In the genomic region with DNA sequence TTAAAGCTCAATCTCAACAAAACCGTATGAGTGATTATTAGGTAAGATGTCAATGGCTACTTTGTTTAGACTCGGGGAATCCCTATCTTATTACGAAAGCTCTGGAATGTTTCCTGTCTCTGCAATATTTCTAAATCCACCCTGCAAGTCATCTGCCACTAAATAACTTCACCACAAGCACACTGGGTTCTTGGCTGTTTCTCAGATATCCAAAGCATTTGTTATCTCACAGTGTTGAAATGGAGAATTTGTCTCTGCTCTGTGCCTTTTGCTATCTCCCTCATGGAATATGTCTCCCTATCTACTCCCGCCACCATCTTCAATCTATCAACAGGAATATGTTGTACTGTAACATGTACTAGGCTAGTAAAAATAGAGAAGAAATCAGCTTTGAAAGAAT, we compare ENCODE assay signal across 18 mouse cellular contexts.
DNase-seq lines count a peak whose midpoint lies in the region; ATAC-seq and TF ChIP-seq lines count a peak whose summit lies in the region.
"Had no signal": no experiment of that assay in that cellular context is flagged by ENCODE, and none has a peak within 500 bp of the region (broad histone marks: within the 10 kb centered on the region; RNA-seq: fewer than 3 reads in every experiment).

No protein-coding gene starts in this region.

- TF ChIP-seq CTCF in heart, adult 2 months (IDR thresholded peaks at IDR 0.05) = no peak
- TF ChIP-seq CTCF in midbrain, postnatal 0 days (IDR thresholded peaks at IDR 0.05) = no peak

- H3K4me1 ChIP-seq in heart, adult 2 months (ENCODE audit: control insufficient read depth, insufficient read depth, low read length) = peaks cover 4% of the 10 kb centered on the region
- peaks cover 20% of the 10 kb centered on the region for H3K4me1 ChIP-seq in heart, embryonic 13.5 days
- no peaks in the 10 kb centered on the region for H3K4me1 ChIP-seq in midbrain, postnatal 0 days (ENCODE audit: insufficient read depth, low read length)
- H3K4me1 ChIP-seq: embryonic facial prominence, embryonic 13.5 days; hindbrain, embryonic 15.5 days; midbrain, embryonic 13.5 days had no signal

- intact Hi-C loops in heart, adult 2 months (cut with DNase I) = no loop called here
- intact Hi-C loops in heart, postnatal 25 days (cut with DNase I) = no loop called here

- no peak for ATAC-seq in heart, embryonic 13.5 days (ENCODE audit: extremely low read depth, insufficient number of reproducible peaks, low FRiP score, low TSS enrichment)
- no peak for ATAC-seq in midbrain, postnatal 0 days (ENCODE audit: low FRiP score)
- ATAC-seq: CD4-positive, CD25-positive, alpha-beta regulatory T cell, adult 4 months; midbrain, embryonic 13.5 days had no signal

- WGBS in heart, adult 2 months = 34% methylated on average over 4 of the region's 4 CpGs
- WGBS in heart, embryonic 13.5 days = 17% methylated on average over 4 of the region's 4 CpGs
- 92% methylated on average over 4 of the region's 4 CpGs for WGBS in midbrain, postnatal 0 days

- TF ChIP-seq POLR2A in heart, adult 2 months (IDR thresholded peaks at IDR 0.05; ENCODE audit: insufficient read depth, low read depth, low read length) = 0 out of 2 replicates have a peak, but pooled peaks have one; percentile 25

- DNase-seq in heart, adult 2 months = peak in 1 of 2 experiments; percentile 34
- DNase-seq in heart, postnatal 25 days (ENCODE audit: low spot score) = no peak
- peak; percentile 3 to 4 for DNase-seq in urinary bladder, postnatal 36 days (ENCODE audit: low spot score in 2 of 2)
- DNase-seq in urinary bladder, postnatal 10 days (ENCODE audit: low spot score) = no peak
- no peak for DNase-seq in midbrain, postnatal 0 days (ENCODE audit: low spot score)
- no peak for DNase-seq in kidney, postnatal 14 days
- no peak for DNase-seq in cerebellum, postnatal 36 days
- DNase-seq: cerebellum, postnatal 14 days; kidney, adult 18-20 months; kidney, postnatal 4 days; right cerebral cortex, postnatal 25 days; thymus, adult 18-20 months had no signal

- H3K9ac ChIP-seq in heart, adult 2 months (ENCODE audit: low read depth, low read length) = no peak overlapping the region
- no peak overlapping the region for H3K9ac ChIP-seq in heart, embryonic 13.5 days
- H3K9ac ChIP-seq in midbrain, postnatal 0 days (replicated peaks; ENCODE audit: low read length, poor library complexity, severe bottlenecking) = no peak overlapping the region
- H3K9ac ChIP-seq: embryonic facial prominence, embryonic 13.5 days; hindbrain, embryonic 15.5 days; liver, embryonic 14.5 days; midbrain, embryonic 13.5 days had no signal

- H3K27me3 ChIP-seq in heart, adult 2 months (ENCODE audit: control insufficient read depth, insufficient read depth, low read length) = no peaks in the 10 kb centered on the region
- H3K27me3 ChIP-seq in heart, embryonic 13.5 days (replicated peaks) = no peaks in the 10 kb centered on the region
- no peaks in the 10 kb centered on the region for H3K27me3 ChIP-seq in midbrain, postnatal 0 days (ENCODE audit: insufficient read depth, low read length)
- H3K27me3 ChIP-seq: embryonic facial prominence, embryonic 13.5 days; hindbrain, embryonic 15.5 days; midbrain, embryonic 13.5 days had no signal

- H3K4me3 ChIP-seq in heart, adult 2 months = no peak overlapping the region
- H3K4me3 ChIP-seq in heart, embryonic 13.5 days = no peak overlapping the region
- no peak overlapping the region for H3K4me3 ChIP-seq in midbrain, postnatal 0 days (ENCODE audit: low read depth, low read length)
- H3K4me3 ChIP-seq: embryonic facial prominence, embryonic 13.5 days; hindbrain, embryonic 15.5 days; midbrain, embryonic 13.5 days had no signal

- H3K27ac ChIP-seq in heart, adult 2 months = peak overlapping the region; percentile 49
- peak overlapping the region; percentile 56; the same call in 1 of the 2 replicates for H3K27ac ChIP-seq in heart, embryonic 13.5 days (replicated peaks)
- no peak overlapping the region for H3K27ac ChIP-seq in midbrain, postnatal 0 days (ENCODE audit: low read depth, low read length)
- H3K27ac ChIP-seq: embryonic facial prominence, embryonic 13.5 days; hindbrain, embryonic 15.5 days; liver, embryonic 14.5 days; midbrain, embryonic 13.5 days had no signal

- H3K36me3 ChIP-seq in heart, adult 2 months (ENCODE audit: control insufficient read depth, insufficient read depth, low read length) = no peaks in the 10 kb centered on the region; the same call in 1 of the 2 replicates
- H3K36me3 ChIP-seq in heart, embryonic 13.5 days = no peaks in the 10 kb centered on the region
- no peaks in the 10 kb centered on the region for H3K36me3 ChIP-seq in midbrain, postnatal 0 days (ENCODE audit: insufficient read depth, low read length)
- H3K36me3 ChIP-seq: embryonic facial prominence, embryonic 13.5 days; hindbrain, embryonic 15.5 days; midbrain, embryonic 13.5 days had no signal

- H3K79me2 ChIP-seq in heart, adult 2 months (replicated peaks; ENCODE audit: control insufficient read depth, insufficient read depth, low read length) = no peaks in the 10 kb centered on the region

- no peaks in the 10 kb centered on the region for H3K9me3 ChIP-seq in heart, embryonic 13.5 days
- H3K9me3 ChIP-seq in midbrain, postnatal 0 days (ENCODE audit: low read length) = no peaks in the 10 kb centered on the region
- H3K9me3 ChIP-seq: embryonic facial prominence, embryonic 13.5 days; hindbrain, embryonic 15.5 days; midbrain, embryonic 13.5 days had no signal

- H3K4me2 ChIP-seq in heart, embryonic 13.5 days = no peak overlapping the region
- no peak overlapping the region for H3K4me2 ChIP-seq in midbrain, postnatal 0 days (ENCODE audit: low read depth, low read length, poor library complexity, severe bottlenecking)
- H3K4me2 ChIP-seq: embryonic facial prominence, embryonic 13.5 days; hindbrain, embryonic 15.5 days; midbrain, embryonic 13.5 days had no signal

- TF ChIP-seq EP300 in heart, adult 2 months (IDR thresholded peaks at IDR 0.05; ENCODE audit: insufficient read depth, low read depth, low read length) = 0 out of 2 replicates have a peak, but pooled peaks have one; percentile 23

Comparison
In these comparisons a context has a peak if more than half of its experiments do, and no peak if none do; other contexts are left out.
1. DNase-seq: peak in urinary bladder, postnatal 36 days (2 of 2); none in heart, postnatal 25 days (single experiment), urinary bladder, postnatal 10 days (single experiment), midbrain, postnatal 0 days (single experiment), kidney, postnatal 14 days (single experiment) and cerebellum, postnatal 36 days (0 of 2).